17 mouse cellular contexts compared by ENCODE assay signal in genomic region chr11:36469811-36470551, GRCm38 (mm10).
DNase-seq lines count a peak whose midpoint lies in the region; ATAC-seq lines count a peak whose summit lies in the region.
"Had no signal": no experiment of that assay in that cellular context is flagged by ENCODE, and none has a peak within 500 bp of the region (broad histone marks: within the 10 kb centered on the region; RNA-seq: fewer than 3 reads in every experiment).

No protein-coding gene starts in this region.

- no peak; the same call in 1 of the 2 replicates for ATAC-seq in heart, embryonic 15.5 days (replicated peaks; ENCODE audit: insufficient number of reproducible peaks, insufficient read depth, low FRiP score, low read depth)
- peak; percentile 19; the same call in 1 of the 2 replicates for ATAC-seq in midbrain, embryonic 11.5 days (ENCODE audit: low FRiP score)

- DNase-seq in cerebellum, postnatal 10 days, result peak; percentile 52 to 75
- no peak for DNase-seq in cerebellum, adult 11 months
- no peak for DNase-seq in heart, postnatal 4 days
- no peak for DNase-seq in midbrain, embryonic 11.5 days (ENCODE audit: low spot score, missing footprints)
- no peak for DNase-seq in midbrain, embryonic 10.5 days (ENCODE audit: low spot score)
- no peak for DNase-seq in right cerebral cortex, postnatal 25 days
- DNase-seq in urinary bladder, postnatal 25 days (ENCODE audit: low spot score), result no peak
- DNase-seq: adrenal gland, postnatal 14 days; lung, postnatal 10 days; thymus, adult 18-20 months had no signal

- no peaks in the 10 kb centered on the region for H3K36me3 ChIP-seq in heart, embryonic 15.5 days
- H3K36me3 ChIP-seq in midbrain, embryonic 11.5 days (ENCODE audit: control insufficient read depth, insufficient read depth, low read length), result no peaks in the 10 kb centered on the region
- no peaks in the 10 kb centered on the region for H3K36me3 ChIP-seq in midbrain, embryonic 10.5 days
- H3K36me3 ChIP-seq: embryonic facial prominence, embryonic 10.5 days; limb, embryonic 12.5 days; midbrain, embryonic 12.5 days; neural tube, embryonic 12.5 days had no signal

- H3K27me3 ChIP-seq in heart, embryonic 15.5 days, result peaks cover 6% of the 10 kb centered on the region
- H3K27me3 ChIP-seq in midbrain, embryonic 11.5 days (ENCODE audit: control insufficient read depth, insufficient read depth, low read length), result no peaks in the 10 kb centered on the region
- H3K27me3 ChIP-seq in midbrain, embryonic 10.5 days (ENCODE audit: low read depth, poor library complexity, severe bottlenecking), result no peaks in the 10 kb centered on the region
- H3K27me3 ChIP-seq: limb, embryonic 12.5 days; midbrain, embryonic 12.5 days; neural tube, embryonic 12.5 days had no signal

- no peak overlapping the region for H3K9ac ChIP-seq in heart, embryonic 15.5 days
- H3K9ac ChIP-seq in midbrain, embryonic 11.5 days (ENCODE audit: low read length), result no peak overlapping the region
- H3K9ac ChIP-seq: limb, embryonic 12.5 days; liver, embryonic 14.5 days; midbrain, embryonic 12.5 days; neural tube, embryonic 12.5 days had no signal

- H3K9me3 ChIP-seq in heart, embryonic 15.5 days (replicated peaks), result no peaks in the 10 kb centered on the region
- no peaks in the 10 kb centered on the region for H3K9me3 ChIP-seq in midbrain, embryonic 11.5 days (ENCODE audit: control insufficient read depth, low read length)
- H3K9me3 ChIP-seq in midbrain, embryonic 10.5 days (replicated peaks), result no peaks in the 10 kb centered on the region
- H3K9me3 ChIP-seq: embryonic facial prominence, embryonic 10.5 days; limb, embryonic 12.5 days; midbrain, embryonic 12.5 days; neural tube, embryonic 12.5 days had no signal

- 31% methylated on average over 9 of the region's 9 CpGs for WGBS in heart, embryonic 15.5 days
- 54% methylated on average over 9 of the region's 9 CpGs for WGBS in midbrain, embryonic 11.5 days
- WGBS in midbrain, embryonic 10.5 days, result 65% methylated on average over 9 of the region's 9 CpGs

- no peak overlapping the region for H3K27ac ChIP-seq in heart, embryonic 15.5 days
- no peak overlapping the region for H3K27ac ChIP-seq in midbrain, embryonic 11.5 days (ENCODE audit: low read depth, low read length)
- H3K27ac ChIP-seq in midbrain, embryonic 10.5 days (replicated peaks), result no peak overlapping the region
- H3K27ac ChIP-seq: embryonic facial prominence, embryonic 10.5 days; limb, embryonic 12.5 days; liver, embryonic 14.5 days; midbrain, embryonic 12.5 days; neural tube, embryonic 12.5 days had no signal

- H3K4me2 ChIP-seq in heart, embryonic 15.5 days, result peak overlapping the region; percentile 44
- no peak overlapping the region for H3K4me2 ChIP-seq in midbrain, embryonic 11.5 days
- H3K4me2 ChIP-seq: limb, embryonic 12.5 days; midbrain, embryonic 12.5 days; neural tube, embryonic 12.5 days had no signal

- H3K4me3 ChIP-seq in heart, embryonic 15.5 days, result 0 out of 2 replicates have a peak overlapping the region, but pooled peaks have one; percentile 13
- H3K4me3 ChIP-seq in midbrain, embryonic 11.5 days (ENCODE audit: low read depth, low read length), result no peak overlapping the region
- H3K4me3 ChIP-seq in midbrain, embryonic 10.5 days, result no peak overlapping the region
- H3K4me3 ChIP-seq: embryonic facial prominence, embryonic 10.5 days; erythroblast, embryonic 14.5 days; limb, embryonic 12.5 days; midbrain, embryonic 12.5 days; neural tube, embryonic 12.5 days had no signal

- peaks cover 14% of the 10 kb centered on the region for H3K4me1 ChIP-seq in heart, embryonic 15.5 days (replicated peaks)
- H3K4me1 ChIP-seq in midbrain, embryonic 11.5 days (ENCODE audit: control insufficient read depth, insufficient read depth, low read length), result peaks cover 7% of the 10 kb centered on the region
- peaks cover 27% of the 10 kb centered on the region for H3K4me1 ChIP-seq in midbrain, embryonic 10.5 days
- H3K4me1 ChIP-seq: embryonic facial prominence, embryonic 10.5 days; neural tube, embryonic 12.5 days had no signal

Comparison
In these comparisons a context has a peak if more than half of its experiments do, and no peak if none do; other contexts are left out.
1. DNase-seq: peak in cerebellum, postnatal 10 days (2 of 2); none in cerebellum, adult 11 months (single experiment), heart, postnatal 4 days (single experiment), midbrain, embryonic 11.5 days (single experiment), midbrain, embryonic 10.5 days (single experiment), right cerebral cortex, postnatal 25 days (single experiment) and urinary bladder, postnatal 25 days (single experiment).